Mouse (Mus musculus) CH12.LX (cell line): Measurements from ENCODE around the gene Slc22a2.
A peak's percentile ranks its signal among the peaks of the same experiment; 100 is the strongest.

Experiments
- CHD2 ChIP-seq: IDR thresholded peaks from 2 replicates; pipeline ENCODE4 v1.6.1; 2011; ENCODE audit warnings: low read length, improper control_type of control experiment
- CTCF ChIP-seq, 2 experiments: IDR thresholded peaks in 1 of 2; conservative IDR thresholded peaks in 1 of 2; 2 replicates each; pipeline ENCODE4 v1.5.1; 2011 to 2012; ENCODE audit warnings: low read depth in 2 of 2, low read length in 2 of 2, improper control_type of control experiment in 1 of 2, inconsistent platforms in 1 of 2, mild to moderate bottlenecking in 1 of 2, moderate library complexity in 1 of 2
- EP300 ChIP-seq: IDR thresholded peaks from 2 replicates; pipeline ENCODE4 v1.6.1; 2011; ENCODE audit warnings: low read length, improper control_type of control experiment
- ETS1 ChIP-seq: conservative IDR thresholded peaks from 2 replicates; pipeline ENCODE4 v1.6.1; 2012; ENCODE audit warnings: low read depth, mild to moderate bottlenecking, inconsistent platforms, low read length, improper control_type of control experiment, moderate library complexity
- MAFK ChIP-seq: IDR thresholded peaks from 2 replicates; pipeline ENCODE4 v1.6.1; 2011; ENCODE audit warnings: low read length, improper control_type of control experiment; ENCODE audit not compliant: insufficient replicate concordance
- MEF2A ChIP-seq: IDR thresholded peaks from 2 replicates; pipeline ENCODE4 v1.6.1; 2014; ENCODE audit warnings: low read depth, mild to moderate bottlenecking, inconsistent platforms, low read length, improper control_type of control experiment, borderline replicate concordance
- NELFE ChIP-seq: IDR thresholded peaks from 2 replicates; pipeline ENCODE4 v1.6.1; 2011; ENCODE audit warnings: low read depth, low read length, improper control_type of control experiment
- POLR2A ChIP-seq: IDR thresholded peaks from 2 replicates; pipeline ENCODE4 v1.6.1; 2011; ENCODE audit warnings: low read depth, mild to moderate bottlenecking, improper control_type of control experiment, low read length
- RCOR1 ChIP-seq: conservative IDR thresholded peaks from 2 replicates; pipeline ENCODE4 v1.6.1; 2012; ENCODE audit warnings: low read depth, mild to moderate bottlenecking, inconsistent platforms, low read length, improper control_type of control experiment
- TCF12 ChIP-seq: IDR thresholded peaks from 2 replicates; pipeline ENCODE4 v1.6.1; 2014; ENCODE audit warnings: low read depth, mild to moderate bottlenecking, inconsistent platforms, low read length, improper control_type of control experiment
- ZC3H11A ChIP-seq: IDR thresholded peaks from 2 replicates; pipeline ENCODE4 v1.6.1; 2012; ENCODE audit warnings: low read depth, mild to moderate bottlenecking, inconsistent platforms, low read length, improper control_type of control experiment

- TF ChIP-seq POLR2A (no peak), CTCF (conservative IDR thresholded peaks at IDR 0.05 in 1 of 2, IDR thresholded peaks at IDR 0.05 in 1 of 2; ENCODE audit: low read depth in 2 of 2, low read length in 2 of 2) (peak in 1 of 2 experiments; percentile 35; a peak in 2 of 4 replicates), NELFE (no peak), CHD2 (no peak), MAFK (no peak), ETS1 (no peak), MEF2A (no peak), ZC3H11A (no peak), EP300 (no peak), RCOR1 (no peak), TCF12 (no peak)
Observed at GRCm38 (mm10) chr17:12639585-12639984, 55.7 kb downstream of the Slc22a2 start.
